Mouse (Mus musculus) kidney, adult 2 months (tissue): ENCODE measurements around the gene Ctnnbl1.

Source experiments
- CTCF ChIP-seq: fragments of 200-500 bp; conservative IDR thresholded peaks from 2 replicates; pipeline ENCODE4 v1.5.1; 2011; ENCODE audit warnings: low read depth, mild to moderate bottlenecking, control low read depth, low read length, moderate library complexity, mixed read lengths; ENCODE audit not compliant: insufficient read depth, insufficient read length
- POLR2A ChIP-seq: fragments of 200-500 bp; IDR thresholded peaks from one replicate; pipeline ENCODE4 v1.6.1; 2011; ENCODE audit warnings: low read depth, low read length, control low read depth

DNA sequence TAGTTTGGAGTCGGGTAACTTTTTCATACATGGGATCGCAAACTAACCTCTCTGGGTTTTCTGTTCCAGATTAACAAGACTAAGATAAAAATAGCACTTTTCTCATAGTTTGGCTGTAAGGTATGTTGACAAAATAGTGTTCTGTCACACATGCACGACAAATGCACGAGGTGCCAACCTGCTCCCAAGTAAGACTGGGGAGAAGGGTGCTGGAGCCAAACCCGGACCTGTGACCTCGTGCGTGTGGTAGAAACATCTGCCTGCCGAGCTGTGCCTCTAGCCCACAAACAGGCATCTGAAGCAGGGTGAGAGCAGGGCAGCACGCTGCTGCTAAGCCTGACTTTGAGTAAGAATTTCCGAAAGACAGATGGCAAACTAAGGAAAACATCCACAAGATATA lies 125.1 kb downstream of the Ctnnbl1 start:
- no peak for TF ChIP-seq POLR2A
- TF ChIP-seq CTCF, result no peak
